Mouse (Mus musculus): Measurements from ENCODE around the gene Ntpcr. TPM values are rescaled to one million over a fixed set of nuclear protein-coding genes. Genes with fewer than 3 reads are reported as not detected.

The Ntpcr gene
- 16.0 TPM for polyA plus RNA-seq (2014; fragmentation: Illumina TruSeq; extraction: RNeasy Lipid Tissue Mini Kit (QIAGEN cat#74804); ENCODE audit: insufficient read depth, low read depth, low replicate concordance)

DNA sequence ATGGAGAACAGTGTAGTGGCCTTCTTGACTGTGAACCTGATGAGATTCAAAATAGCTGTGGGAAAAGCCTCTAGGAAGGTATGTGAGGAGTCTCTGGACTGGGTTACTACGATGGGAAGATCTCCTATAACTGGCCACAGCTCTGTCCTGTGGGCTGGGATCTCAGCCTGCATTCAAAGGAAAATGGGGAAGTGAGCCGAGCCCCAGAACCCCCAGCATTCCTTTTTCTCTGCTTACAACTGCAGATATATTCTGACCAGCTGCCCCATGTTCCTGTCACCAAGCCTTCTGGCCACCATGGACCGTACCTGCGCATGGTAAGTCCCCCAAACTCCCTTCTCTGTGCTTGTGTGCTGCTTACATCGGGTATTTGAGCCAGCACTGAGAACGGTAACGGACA, at the start of gene Ntpcr:
Ntpcr (plus strand) TSS at position 218 of the 400 bp plus-strand sequence.

Other genes with a start within 250 kb of the Ntpcr start
- 11.1 TPM for gene Sipa1l2, start 160.2 kb upstream of the Ntpcr start, polyA plus RNA-seq (2014; fragmentation: Illumina TruSeq; extraction: RNeasy Lipid Tissue Mini Kit (QIAGEN cat#74804); ENCODE audit: insufficient read depth, low read depth, low replicate concordance)
- 1.8 TPM for gene Map10, start 60.1 kb upstream of the Ntpcr start, polyA plus RNA-seq (2014; fragmentation: Illumina TruSeq; extraction: RNeasy Lipid Tissue Mini Kit (QIAGEN cat#74804); ENCODE audit: insufficient read depth, low read depth, low replicate concordance)
- gene Pcnx2, start 168.4 kb downstream of the Ntpcr start, polyA plus RNA-seq (2014; fragmentation: Illumina TruSeq; extraction: RNeasy Lipid Tissue Mini Kit (QIAGEN cat#74804); ENCODE audit: insufficient read depth, low read depth, low replicate concordance) = 0.54 TPM
- 0.45 TPM for gene Map3k21, start 180.5 kb downstream of the Ntpcr start, polyA plus RNA-seq (2014; fragmentation: Illumina TruSeq; extraction: RNeasy Lipid Tissue Mini Kit (QIAGEN cat#74804); ENCODE audit: insufficient read depth, low read depth, low replicate concordance)

Data from lung, adult 10 weeks (tissue).